Mouse (Mus musculus) CH12.LX (cell line): ENCODE data around the gene Atp2a3. TPM values are rescaled to one million over a fixed set of nuclear protein-coding genes. Genes with fewer than 3 reads are reported as not detected.

Experiments used
- DNase-seq: peaks from one replicate; pipeline ENCODE4 v3.0.0-alpha.2; 2013; ENCODE audit errors: extremely low read depth
- H3K27ac ChIP-seq: 2 replicates; pipeline ENCODE4 v1.5.1; 2012; ENCODE audit warnings: low read depth, mild to moderate bottlenecking, control low read depth, moderate library complexity; ENCODE audit not compliant: insufficient read depth
- H3K27me3 ChIP-seq: replicated peaks from 2 replicates; pipeline ENCODE3; 2012; ENCODE audit warnings: inconsistent platforms
- H3K36me3 ChIP-seq, 2 experiments: replicated peaks in 1 of 2; 2 replicates each; pipeline versions ENCODE3 to v1.6.1; 2012; ENCODE audit warnings: inconsistent platforms in 1 of 2, low read length in 1 of 2, mild to moderate bottlenecking in 1 of 2, mixed read lengths in 1 of 2, moderate library complexity in 1 of 2; ENCODE audit not compliant: control insufficient read depth in 1 of 2, insufficient read depth in 1 of 2
- H3K4me1 ChIP-seq, 2 experiments: 2 replicates each; pipeline ENCODE4 v1.6.1; 2012; ENCODE audit warnings: inconsistent platforms in 1 of 2, moderate library complexity in 1 of 2; ENCODE audit not compliant: insufficient read depth in 2 of 2, control insufficient read depth in 1 of 2
- H3K4me2 ChIP-seq: 2 replicates; pipeline ENCODE4 v1.6.1; 2012; ENCODE audit warnings: low read depth, mild to moderate bottlenecking, control low read depth; ENCODE audit not compliant: poor library complexity, insufficient read depth, severe bottlenecking
- H3K4me3 ChIP-seq, 3 experiments: fragments of 150-350 bp in 1 of 3; sonication (generic) in 1 of 3; replicated peaks in 1 of 3; 2 replicates each; pipeline versions ENCODE3 to v1.5.1; 2011 to 2012; ENCODE audit warnings: low read depth in 2 of 3, low read length in 2 of 3, mild to moderate bottlenecking in 2 of 3, moderate library complexity in 2 of 3, control low read depth in 1 of 3, improper control_type of control experiment in 1 of 3, inconsistent platforms in 1 of 3, mixed read lengths in 1 of 3; ENCODE audit not compliant: poor library complexity in 1 of 3
- H3K79me2 ChIP-seq: replicated peaks from 2 replicates; pipeline ENCODE4 v1.6.1; 2012; ENCODE audit warnings: mild to moderate bottlenecking, moderate library complexity; ENCODE audit not compliant: control insufficient read depth, poor library complexity, insufficient read depth, severe bottlenecking; ENCODE audit errors: extremely low read depth
- H3K9ac ChIP-seq: 2 replicates; pipeline ENCODE4 v1.6.1; 2012; ENCODE audit warnings: low read depth, mild to moderate bottlenecking, control low read depth, moderate library complexity; ENCODE audit not compliant: insufficient read depth
- H3K9me3 ChIP-seq: replicated peaks from 2 replicates; pipeline ENCODE3; 2012; ENCODE audit warnings: low read length, inconsistent platforms, mixed read lengths
- CHD1 ChIP-seq: IDR thresholded peaks from 2 replicates; pipeline ENCODE4 v1.6.1; 2012; ENCODE audit warnings: low read depth, low read length, improper control_type of control experiment, inconsistent platforms
- CHD2 ChIP-seq: IDR thresholded peaks from 2 replicates; pipeline ENCODE4 v1.6.1; 2011; ENCODE audit warnings: low read length, improper control_type of control experiment
- CTCF ChIP-seq, 2 experiments: IDR thresholded peaks in 1 of 2; conservative IDR thresholded peaks in 1 of 2; 2 replicates each; pipeline ENCODE4 v1.5.1; 2011 to 2012; ENCODE audit warnings: low read depth in 2 of 2, low read length in 2 of 2, improper control_type of control experiment in 1 of 2, inconsistent platforms in 1 of 2, mild to moderate bottlenecking in 1 of 2, moderate library complexity in 1 of 2
- E2F4 ChIP-seq: IDR thresholded peaks from 2 replicates; pipeline ENCODE4 v1.6.1; 2011; ENCODE audit warnings: low read depth, low read length, improper control_type of control experiment; ENCODE audit not compliant: insufficient replicate concordance
- ELF1 ChIP-seq: IDR thresholded peaks from 2 replicates; pipeline ENCODE4 v1.6.1; 2014; ENCODE audit warnings: low read depth, mild to moderate bottlenecking, inconsistent platforms, low read length, improper control_type of control experiment
- EP300 ChIP-seq: IDR thresholded peaks from 2 replicates; pipeline ENCODE4 v1.6.1; 2011; ENCODE audit warnings: low read length, improper control_type of control experiment
- ETS1 ChIP-seq: conservative IDR thresholded peaks from 2 replicates; pipeline ENCODE4 v1.6.1; 2012; ENCODE audit warnings: low read depth, mild to moderate bottlenecking, inconsistent platforms, low read length, improper control_type of control experiment, moderate library complexity
- GABPA ChIP-seq: IDR thresholded peaks from 2 replicates; pipeline ENCODE4 v1.6.1; 2012; ENCODE audit warnings: low read depth, low read length, improper control_type of control experiment, inconsistent platforms; ENCODE audit not compliant: insufficient replicate concordance
- HCFC1 ChIP-seq: IDR thresholded peaks from 2 replicates; pipeline ENCODE4 v1.6.1; 2012; ENCODE audit warnings: low read depth, mild to moderate bottlenecking, inconsistent platforms, low read length, improper control_type of control experiment
- IRF4 ChIP-seq: IDR thresholded peaks from 2 replicates; pipeline ENCODE4 v1.6.1; 2014; ENCODE audit warnings: low read depth, mild to moderate bottlenecking, inconsistent platforms, low read length, improper control_type of control experiment
- JUN ChIP-seq: IDR thresholded peaks from 2 replicates; pipeline ENCODE4 v1.6.1; 2011; ENCODE audit warnings: low read depth, mild to moderate bottlenecking, low read length, improper control_type of control experiment, moderate library complexity; ENCODE audit not compliant: insufficient read depth
- JUND ChIP-seq: conservative IDR thresholded peaks from 2 replicates; pipeline ENCODE4 v1.6.1; 2011; ENCODE audit warnings: low read depth, low read length, improper control_type of control experiment
- KAT2A ChIP-seq: IDR thresholded peaks from 2 replicates; pipeline ENCODE4 v1.6.1; 2012; ENCODE audit warnings: low read length, improper control_type of control experiment, inconsistent platforms; ENCODE audit not compliant: insufficient replicate concordance
- MAX ChIP-seq: IDR thresholded peaks from 2 replicates; pipeline ENCODE4 v1.6.1; 2011; ENCODE audit warnings: low read length, improper control_type of control experiment
- MAZ ChIP-seq: IDR thresholded peaks from 2 replicates; pipeline ENCODE4 v1.6.1; 2012; ENCODE audit warnings: low read depth, mild to moderate bottlenecking, inconsistent platforms, low read length, improper control_type of control experiment, moderate library complexity
- MEF2A ChIP-seq: IDR thresholded peaks from 2 replicates; pipeline ENCODE4 v1.6.1; 2014; ENCODE audit warnings: low read depth, mild to moderate bottlenecking, inconsistent platforms, low read length, improper control_type of control experiment, borderline replicate concordance
- MYC ChIP-seq: IDR thresholded peaks from 2 replicates; pipeline ENCODE4 v1.6.1; 2011; ENCODE audit warnings: low read depth, mild to moderate bottlenecking, improper control_type of control experiment, low read length
- PAX5 ChIP-seq: IDR thresholded peaks from 2 replicates; pipeline ENCODE4 v1.6.1; 2012; ENCODE audit warnings: low read length, inconsistent platforms, mixed read lengths
- POLR2A ChIP-seq: IDR thresholded peaks from 2 replicates; pipeline ENCODE4 v1.6.1; 2011; ENCODE audit warnings: low read depth, mild to moderate bottlenecking, improper control_type of control experiment, low read length
- POLR2AphosphoS2 ChIP-seq: IDR thresholded peaks from 2 replicates; pipeline ENCODE4 v1.6.1; 2011; ENCODE audit warnings: low read depth, low read length, improper control_type of control experiment
- RAD21 ChIP-seq: IDR thresholded peaks from 2 replicates; pipeline ENCODE4 v1.6.1; 2011; ENCODE audit warnings: low read depth, mild to moderate bottlenecking, low read length, improper control_type of control experiment, moderate library complexity
- RCOR1 ChIP-seq: conservative IDR thresholded peaks from 2 replicates; pipeline ENCODE4 v1.6.1; 2012; ENCODE audit warnings: low read depth, mild to moderate bottlenecking, inconsistent platforms, low read length, improper control_type of control experiment
- SIN3A ChIP-seq: IDR thresholded peaks from 2 replicates; pipeline ENCODE4 v1.6.1; 2012; ENCODE audit warnings: low read length, improper control_type of control experiment, inconsistent platforms
- SMC3 ChIP-seq: IDR thresholded peaks from 2 replicates; pipeline ENCODE4 v1.6.1; 2011; ENCODE audit warnings: low read depth, low read length, improper control_type of control experiment
- TBP ChIP-seq: conservative IDR thresholded peaks from 2 replicates; pipeline ENCODE4 v1.6.1; 2011; ENCODE audit warnings: low read depth, low read length, improper control_type of control experiment
- TCF12 ChIP-seq: IDR thresholded peaks from 2 replicates; pipeline ENCODE4 v1.6.1; 2014; ENCODE audit warnings: low read depth, mild to moderate bottlenecking, inconsistent platforms, low read length, improper control_type of control experiment
- UBTF ChIP-seq: IDR thresholded peaks from 2 replicates; pipeline ENCODE4 v1.6.1; 2012; ENCODE audit warnings: low read depth, mild to moderate bottlenecking, inconsistent platforms, low read length, improper control_type of control experiment, moderate library complexity
- USF1 ChIP-seq: IDR thresholded peaks from 2 replicates; pipeline ENCODE4 v1.6.1; 2014; ENCODE audit warnings: low read depth, mild to moderate bottlenecking, inconsistent platforms, low read length, improper control_type of control experiment
- USF2 ChIP-seq: conservative IDR thresholded peaks from 2 replicates; pipeline ENCODE4 v1.6.1; 2011; ENCODE audit warnings: low read depth, low read length, improper control_type of control experiment
- ZKSCAN1 ChIP-seq: IDR thresholded peaks from 2 replicates; pipeline ENCODE4 v1.6.1; 2012; ENCODE audit warnings: low read depth, inconsistent platforms, low read length, improper control_type of control experiment, borderline replicate concordance
- dilution Hi-C: fragments of 300-500 bp; cut with MboI; formaldehyde crosslinking; loops from 2 replicates; pipeline ENCODE4 v1.14.3; 2020; ENCODE audit warnings: low sequenced_read_pairs; ENCODE audit not compliant: extremely low pct_unique_long_range_greater_than_20kb, extremely low pct_ligation_motif_present
- in situ Hi-C: fragments of 300-500 bp; cut with MboI; formaldehyde crosslinking; loops from 3 replicates; pipeline ENCODE4 v1.14.3; 2019; ENCODE audit warnings: low sequenced_read_pairs, low pct_ligation_motif_present, low pct_unique_long_range_greater_than_20kb, mixed read lengths
- polyA plus RNA-seq: library from polyadenylated mRNA; unstranded; fragments of >175 nt; gene quantifications from 2 replicates; pipeline ENCODE4 v1.2.1, GENCODE M21; 2012; ENCODE audit warnings: low read depth; ENCODE audit not compliant: insufficient read length
- total RNA-seq, 2 experiments: library from RNA; depleted of rRNA; stranded (reverse); fragments of 300-350 nt in 1 of 2; fragments of >200 nt in 1 of 2; gene quantifications; 2 replicates each; pipeline ENCODE4 v1.2.3; 2012 to 2014

Atp2a3 gene
- total and polyA plus RNA-seq, 3 experiments: 61.4 to 279 (median 218) TPM

GRCm38 (mm10) chr11:73023827-73024226 lies 62.9 kb downstream of the Atp2a3 start:
- in situ Hi-C loops: loop anchor here (25.0 kb wide), 1 partner anchor 587 kb away; the partner anchor contains the start of genes Ggt6 and Mybbp1a
- peak overlapping the region; percentile 39 for H3K4me2 ChIP-seq
- no peak for DNase-seq
- dilution Hi-C loops: no loop called here
- TF ChIP-seq SMC3: no peak
- TF ChIP-seq IRF4: no peak
- 0 out of 2 replicates have a peak, but pooled peaks have one; percentile 38 for TF ChIP-seq POLR2A
- peaks cover 39 to 75% of the 10 kb centered on the region in 2 experiments for H3K4me1 ChIP-seq
- peaks cover 15% of the 10 kb centered on the region for H3K27me3 ChIP-seq
- H3K79me2 ChIP-seq: no peaks in the 10 kb centered on the region
- H3K9ac ChIP-seq: 0 out of 2 replicates have a peak overlapping the region, but pooled peaks have one; percentile 2
- H3K4me3 ChIP-seq: peak overlapping the region in 2 of 3 experiments; percentile 25 to 36
- peaks cover 3 to 29% of the 10 kb centered on the region in 2 experiments for H3K36me3 ChIP-seq
- 0 out of 2 replicates have a peak overlapping the region, but pooled peaks have one; percentile 8 for H3K27ac ChIP-seq
- H3K9me3 ChIP-seq: no peaks in the 10 kb centered on the region

- peak; percentile 97 for DNase-seq
- Histone ChIP-seq H3K9ac (peak overlapping the region; percentile 26), H3K27ac (peak overlapping the region; percentile 8; the same call in 1 of the 2 replicates), H3K4me3 (peak overlapping the region; percentile 14 to 36 (median 25)), H3K4me1 (peaks cover 38 to 69% of the 10 kb centered on the region in 2 experiments), H3K9me3 (no peaks in the 10 kb centered on the region), H3K36me3 (peaks cover 5 to 34% of the 10 kb centered on the region in 2 experiments), H3K79me2 (no peaks in the 10 kb centered on the region), H3K4me2 (peak overlapping the region; percentile 39), H3K27me3 (peaks cover 11% of the 10 kb centered on the region)
- in situ Hi-C loops (loop anchor here (25.0 kb wide), 1 partner anchor 587 kb away; the partner anchor contains the start of genes Ggt6 and Mybbp1a), dilution Hi-C loops (no loop called here)
- TF ChIP-seq MYC: peak; percentile 51; the same call in 1 of the 2 replicates
- TF ChIP-seq ZKSCAN1: no peak
- TF ChIP-seq EP300: peak; percentile 93
- TF ChIP-seq MAX: peak; percentile 83
- TF ChIP-seq KAT2A: peak; percentile 65; the same call in 1 of the 2 replicates
- TF ChIP-seq SMC3: peak; percentile 12
- no peak for TF ChIP-seq E2F4
- TF ChIP-seq PAX5: no peak
- no peak; the same call in none of the 2 replicates for TF ChIP-seq RAD21
- peak; percentile 90 for TF ChIP-seq SIN3A
- no peak; the same call in 1 of the 2 replicates for TF ChIP-seq JUND
- TF ChIP-seq POLR2AphosphoS2: no peak
- 0 out of 2 replicates have a peak, but pooled peaks have one; percentile 26 for TF ChIP-seq USF2
- peak; percentile 92 for TF ChIP-seq ELF1
- no peak for TF ChIP-seq CHD1
- peak; percentile 84 for TF ChIP-seq POLR2A
- no peak for TF ChIP-seq CTCF (conservative IDR thresholded peaks at IDR 0.05 in 1 of 2, IDR thresholded peaks at IDR 0.05 in 1 of 2; ENCODE audit: low read depth in 2 of 2, low read length in 2 of 2)
- TF ChIP-seq HCFC1: peak; percentile 71
- peak; percentile 90 for TF ChIP-seq IRF4
- TF ChIP-seq RCOR1: peak; percentile 92; the same call in 1 of the 2 replicates
- TF ChIP-seq USF1: peak; percentile 36
- peak; percentile 94 for TF ChIP-seq ETS1
- TF ChIP-seq MAZ: peak; percentile 97
- 0 out of 2 replicates have a peak, but pooled peaks have one; percentile 54 for TF ChIP-seq UBTF
- peak; percentile 95 for TF ChIP-seq TCF12
- peak; percentile 30; the same call in 1 of the 2 replicates for TF ChIP-seq JUN
- TF ChIP-seq GABPA: no peak
- TF ChIP-seq CHD2: peak; percentile 90
- TF ChIP-seq MEF2A: peak; percentile 91
- TF ChIP-seq TBP: peak; percentile 59
These were observed 63.4 kb downstream of the Atp2a3 start for GRCm38 (mm10) chr11:73024236-73024904.
